Mouse (Mus musculus) liver, adult (tissue): ENCODE data around the gene Foxr1.

Experiments
- GATA4 ChIP-seq: IDR thresholded peaks from 2 replicates; pipeline ENCODE4 v1.6.1; 2014; ENCODE audit warnings: mild to moderate bottlenecking, low read length; ENCODE audit not compliant: insufficient replicate concordance

Gene Foxr1

GRCm38 (mm10) chr9:44479628-44480428, 38.9 kb upstream of the Foxr1 start:
- no peak for TF ChIP-seq GATA4

- TF ChIP-seq GATA4: no peak
These were observed 38.1 kb upstream of the Foxr1 start for GRCm38 (mm10) chr9:44478959-44479605.

GRCm38 (mm10) chr9:44478229-44478921, 37.4 kb upstream of the Foxr1 start:
- no peak for TF ChIP-seq GATA4

DNA sequence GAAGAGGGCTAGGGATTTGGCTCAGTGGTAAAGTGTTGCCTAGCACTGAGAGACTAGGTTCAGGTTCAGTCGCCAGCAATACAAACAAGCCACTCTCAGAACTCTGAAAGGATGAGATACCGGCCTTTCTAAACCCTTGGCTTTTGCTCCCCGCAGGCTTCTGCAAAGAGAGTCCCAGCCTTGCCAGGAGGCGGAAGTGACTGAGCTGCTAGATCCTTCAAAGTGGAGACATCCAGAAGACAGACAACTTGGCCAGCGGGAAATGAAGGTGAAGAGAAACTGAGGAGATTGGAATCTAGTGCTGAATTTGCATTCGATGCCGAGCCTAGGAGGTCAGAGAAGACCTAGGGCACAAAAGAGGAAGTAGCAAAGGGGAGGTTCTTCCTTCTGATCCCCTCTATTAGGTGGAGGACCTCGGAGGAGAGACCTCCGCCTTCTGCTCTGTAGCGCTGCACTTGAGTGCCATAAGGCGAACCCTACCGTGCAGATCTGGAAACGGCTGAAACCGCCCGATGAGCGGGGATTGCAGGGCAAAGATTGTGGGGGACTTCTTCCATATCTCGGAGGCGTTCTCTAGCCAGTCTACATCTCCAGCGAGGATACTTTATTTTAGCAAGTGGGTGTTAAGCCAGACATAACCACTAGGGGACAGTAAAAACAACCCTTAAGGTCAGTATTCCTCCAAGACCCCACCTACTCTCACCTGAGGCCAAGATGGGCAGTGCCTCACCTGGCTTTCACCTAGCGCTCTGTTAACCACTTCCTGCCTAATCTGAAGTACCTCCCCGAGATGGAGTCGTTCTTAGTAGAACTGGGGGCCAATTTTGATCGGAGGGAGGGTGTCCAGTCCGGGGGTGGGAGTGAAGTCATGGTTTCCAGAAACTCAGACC, 36.6 kb upstream of the Foxr1 start:
- TF ChIP-seq GATA4: no peak

GRCm38 (mm10) chr9:44475936-44476335, 35.0 kb upstream of the Foxr1 start:
- no peak for TF ChIP-seq GATA4

DNA sequence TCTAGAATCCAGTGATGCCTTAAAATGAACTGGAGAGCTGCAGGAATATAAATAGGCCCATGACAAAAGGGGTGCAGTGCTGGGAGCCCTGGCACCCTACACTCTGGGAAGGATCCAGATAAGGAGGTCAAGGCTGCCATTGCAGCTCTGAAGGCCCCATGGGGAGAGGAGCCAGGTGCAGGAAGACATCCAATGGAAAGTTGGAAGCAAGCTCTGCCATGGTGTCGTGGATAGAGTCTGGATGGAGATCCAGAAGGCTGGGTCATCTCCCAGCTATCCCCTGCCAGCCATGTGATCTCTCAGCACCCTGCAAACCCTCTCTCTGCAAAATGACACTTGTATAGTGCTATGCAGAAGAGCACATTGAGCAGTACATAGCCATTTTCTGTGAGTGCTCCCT, 33.4 kb upstream of the Foxr1 start:
- TF ChIP-seq GATA4: no peak

- TF ChIP-seq GATA4: no peak
These were observed 32.2 kb upstream of the Foxr1 start for GRCm38 (mm10) chr9:44473184-44473583.

- TF ChIP-seq GATA4: no peak
These were observed 27.9 kb upstream of the Foxr1 start for GRCm38 (mm10) chr9:44468800-44469199.

DNA sequence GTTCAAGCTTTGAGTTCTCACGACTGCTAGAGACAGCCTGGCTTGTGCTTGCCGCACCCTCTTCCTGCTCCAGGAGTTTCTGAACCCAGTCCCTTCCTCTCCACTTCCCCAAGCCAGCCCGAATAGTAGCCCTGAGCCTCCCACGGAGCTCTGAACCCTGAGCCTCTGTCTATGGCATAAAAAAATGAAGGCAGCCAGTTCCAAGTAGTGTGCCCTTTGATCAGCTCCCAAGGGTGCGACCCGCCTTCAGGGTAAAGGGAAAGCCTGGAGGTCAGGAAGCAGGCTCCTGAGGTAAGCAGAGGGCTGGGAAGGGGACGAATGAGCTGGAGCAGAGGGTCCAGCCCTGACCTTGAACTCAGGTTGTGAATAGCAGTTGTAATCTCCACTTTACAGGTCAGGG, 27.3 kb upstream of the Foxr1 start:
- TF ChIP-seq GATA4: no peak

DNA sequence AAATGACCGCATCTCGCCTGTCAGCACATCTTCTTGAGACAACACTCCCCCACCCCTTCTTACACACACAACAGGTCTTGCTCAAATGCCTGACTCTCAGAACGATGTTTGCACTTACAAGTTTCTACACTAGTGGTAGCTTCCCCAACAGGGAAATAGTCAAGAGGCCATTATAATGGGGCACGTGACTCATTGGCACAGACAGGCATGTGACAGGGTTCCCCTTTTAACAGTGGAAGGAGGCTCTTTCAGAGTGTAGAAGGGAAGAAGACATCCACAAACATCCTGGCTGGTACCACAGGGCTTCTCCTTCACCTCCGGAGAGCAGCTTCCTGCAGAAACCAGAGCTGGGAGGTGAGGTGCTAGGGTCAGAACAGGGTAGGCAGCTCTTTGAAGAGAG, 21.0 kb upstream of the Foxr1 start:
- no peak for TF ChIP-seq GATA4

DNA sequence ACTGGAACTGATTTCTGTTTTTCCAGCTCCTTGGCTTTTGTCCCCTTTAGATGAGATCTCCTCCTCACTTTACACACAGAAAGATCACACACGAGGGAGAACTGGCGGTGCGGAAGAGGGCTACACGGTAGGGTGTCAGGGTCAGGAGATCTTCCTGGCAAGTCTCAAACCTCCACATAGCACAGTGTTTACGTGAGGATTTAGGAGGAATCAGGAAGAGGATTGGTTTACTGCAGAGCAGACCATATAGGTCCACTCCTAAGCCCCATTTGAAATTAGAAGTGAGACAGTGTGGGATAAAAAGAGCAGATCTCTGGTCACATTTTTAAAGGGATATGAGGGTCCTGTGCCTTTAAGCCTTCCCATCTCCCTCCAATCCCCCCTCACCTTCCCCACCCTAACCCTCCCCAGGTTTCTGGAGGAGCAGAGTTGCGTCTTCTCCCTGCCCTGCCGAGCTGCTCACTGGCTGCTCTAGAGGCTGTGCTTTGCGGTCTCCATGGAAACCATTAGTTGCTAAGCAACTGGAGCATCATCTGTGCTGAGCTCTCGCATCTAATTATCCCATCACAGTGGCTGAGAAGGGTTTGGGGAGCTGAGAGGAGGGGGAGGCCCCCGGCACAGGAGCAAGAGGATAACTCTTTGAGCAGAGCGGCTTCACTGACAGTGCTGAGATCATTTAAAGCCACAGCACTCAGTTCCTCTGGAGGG, 16.3 kb upstream of the Foxr1 start:
- TF ChIP-seq GATA4: no peak

DNA sequence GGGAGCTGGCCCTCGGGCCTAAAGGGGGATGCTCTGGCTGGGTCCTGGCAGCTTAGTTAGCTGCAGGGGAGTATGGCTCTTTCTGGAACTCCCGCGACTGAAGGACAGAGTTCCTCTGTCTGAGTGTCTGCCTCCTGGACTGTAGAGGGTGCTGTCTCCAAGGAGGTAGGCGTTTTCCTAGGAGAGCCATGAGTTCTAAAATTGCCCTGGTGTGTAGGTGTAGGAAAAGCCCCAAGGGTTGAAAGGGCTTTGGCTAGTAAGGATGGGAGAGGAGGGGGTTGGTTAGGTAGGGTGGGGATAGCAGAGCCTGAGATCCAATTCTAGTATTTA, 13.9 kb upstream of the Foxr1 start, which contains the start of gene Upk2:
TSS of gene Upk2 (minus strand) at position 86 of the 330 bp plus-strand sequence.
- TF ChIP-seq GATA4: no peak

- TF ChIP-seq GATA4: no peak
These were observed 13.4 kb upstream of the Foxr1 start for GRCm38 (mm10) chr9:44454132-44454890.

- TF ChIP-seq GATA4: no peak
These were observed 9.5 kb upstream of the Foxr1 start for GRCm38 (mm10) chr9:44450387-44450786.
